Mouse (Mus musculus) bone marrow, adult 2 months (tissue): ENCODE measurements at regions not wholly inside any gene's neighbourhood (a gene's known extent, or its start where the extent isn't known, plus 50 kb on each side); places are given as distances from the start of the nearest gene placed in this dataset.

Experiments used
- H3K27ac ChIP-seq: fragments of 200-500 bp; 2 replicates; pipeline ENCODE4 v1.5.1; 2012; ENCODE audit warnings: low read depth, mild to moderate bottlenecking, control low read depth, inconsistent platforms, low read length; ENCODE audit not compliant: control insufficient read depth, poor library complexity, insufficient read depth
- H3K4me1 ChIP-seq: fragments of 200-500 bp; 2 replicates; pipeline ENCODE4 v1.6.1; 2011; ENCODE audit warnings: low read length; ENCODE audit not compliant: control insufficient read depth, insufficient read depth
- H3K4me3 ChIP-seq: fragments of 200-500 bp; replicated peaks from 2 replicates; pipeline ENCODE3; 2011; ENCODE audit warnings: mild to moderate bottlenecking, low read depth, low read length, control low read depth; ENCODE audit not compliant: control insufficient read depth
- CTCF ChIP-seq: fragments of 200-500 bp; IDR thresholded peaks from 2 replicates; pipeline ENCODE4 v1.5.1; 2011; ENCODE audit warnings: low read length, control low read depth; ENCODE audit not compliant: control insufficient read depth, insufficient read depth
- POLR2A ChIP-seq: fragments of 200-500 bp; IDR thresholded peaks from 2 replicates; pipeline ENCODE4 v1.6.1; 2011; ENCODE audit warnings: low read depth, mild to moderate bottlenecking, control low read depth, low read length, borderline replicate concordance; ENCODE audit not compliant: control insufficient read depth
- WGBS: fragments of 180-500 bp; shearing (Covaris S2); methylation state at CpG from one replicate; pipeline ENCODE4 v1.1.7; 2018; 5-methylcytosine and 5-hydroxymethylcytosine counted together

DNA sequence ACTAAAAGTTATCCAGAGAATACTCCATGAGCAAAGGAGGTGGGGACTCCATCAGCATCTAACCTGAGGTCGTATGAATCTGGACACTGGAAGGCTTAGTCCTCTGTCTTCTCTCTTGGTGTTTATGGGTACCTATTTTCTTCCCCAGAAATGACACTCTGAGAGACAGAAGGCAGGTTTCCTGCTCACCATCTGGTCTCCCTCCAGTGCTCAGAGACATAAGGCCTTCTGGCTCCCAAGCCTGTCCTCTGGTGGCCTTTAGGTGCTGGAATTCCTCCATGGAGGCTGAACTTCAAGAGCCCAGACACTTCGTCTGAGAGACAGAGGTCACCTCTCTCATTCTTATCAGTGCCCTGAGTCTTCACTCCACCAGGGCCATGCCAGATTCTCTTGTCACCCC, 65.7 kb upstream of the Slc13a1 start:
- Histone ChIP-seq H3K4me3 (no peak overlapping the region), H3K4me1 (no peaks in the 10 kb centered on the region), H3K27ac (no peak overlapping the region)
- 77% methylated on average over 2 of the region's 2 CpGs for WGBS
- TF ChIP-seq POLR2A = no peak

DNA sequence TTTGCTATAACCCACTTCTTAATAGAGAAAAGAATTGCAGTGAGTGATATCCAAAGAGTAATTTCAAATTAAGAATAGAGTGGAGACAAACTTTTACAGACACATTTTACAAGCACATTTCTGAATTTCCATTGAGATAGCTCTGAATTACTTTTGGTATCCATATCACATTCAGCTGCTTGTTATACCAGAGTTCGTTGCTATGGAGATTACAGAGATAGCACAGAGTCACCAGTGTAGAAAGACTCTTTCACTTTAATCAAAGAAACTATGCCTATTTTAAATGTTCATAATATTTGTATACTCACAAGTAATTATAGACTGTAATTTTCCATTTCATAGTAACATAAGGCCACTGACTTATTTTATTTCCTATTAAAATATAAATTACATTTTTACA, 52.7 kb upstream of the Slc13a1 start:
- WGBS = 71% methylated on average over 1 of the region's 1 CpGs
- Histone ChIP-seq H3K4me3 (no peak overlapping the region), H3K27ac (no peak overlapping the region), H3K4me1 (no peaks in the 10 kb centered on the region)
- TF ChIP-seq POLR2A (no peak), CTCF (no peak)

DNA sequence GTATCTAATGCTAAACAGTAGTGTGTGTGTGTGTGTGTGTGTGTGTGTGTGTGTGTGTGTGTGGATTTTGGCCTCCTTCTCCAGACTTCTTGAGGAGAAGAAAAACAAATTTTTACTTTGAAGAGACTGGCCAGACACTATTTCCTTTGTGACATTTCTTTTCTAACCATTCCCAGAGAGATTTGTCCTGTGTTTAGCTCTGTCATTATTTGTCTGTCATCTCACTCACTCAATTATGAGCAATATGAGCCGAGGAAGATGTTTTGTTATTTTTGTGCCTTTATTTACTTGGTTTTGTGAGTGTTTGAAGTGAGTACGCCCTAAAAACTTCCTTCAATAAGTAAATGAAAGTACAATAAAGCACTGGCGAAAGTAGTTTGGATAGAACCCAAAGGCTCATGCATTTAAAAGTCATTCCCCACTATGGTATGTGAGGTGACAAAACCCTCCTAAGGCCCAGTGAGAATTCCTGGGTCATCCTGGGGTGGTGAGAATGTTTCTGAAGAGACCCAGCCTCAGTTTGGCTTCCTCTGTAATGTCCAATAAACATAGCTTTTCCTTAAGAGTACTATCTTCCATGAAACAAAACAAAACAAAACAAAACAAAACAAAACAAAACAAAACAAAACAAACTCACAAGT, 52.1 kb upstream of the Slc13a1 start:
- TF ChIP-seq CTCF (no peak), POLR2A (no peak)
- H3K4me1 ChIP-seq = no peaks in the 10 kb centered on the region
- no peak overlapping the region for H3K27ac ChIP-seq
- H3K4me3 ChIP-seq = no peak overlapping the region
- WGBS = 64% methylated on average over 3 of the region's 3 CpGs
